Mouse (Mus musculus): ENCODE measurements around the gene Tex13c3.
"Not testable (repeated sequence)": the region's sequence is repeated elsewhere in the genome, so short reads cannot be mapped to it uniquely, and the experiment has no call there.

Gene Tex13c3

GRCm38 (mm10) chrX:19481219-19481618 is at the start of gene Tex13c3:
Gene Tex13c3 (minus strand): TSS chrX:19481319.
- not testable (repeated sequence) for DNase-seq

- DNase-seq = no peak
These were observed 8.6 kb upstream of the Tex13c3 start for GRCm38 (mm10) chrX:19489731-19490130.

All from cerebellum, adult 18-20 months (tissue).